Mouse (Mus musculus) urinary bladder, adult 18-20 months (tissue): ENCODE results near the gene Krt79.
A peak's percentile ranks its signal among the peaks of the same experiment; 100 is the strongest.

Source experiments
- DNase-seq, 2 experiments: peaks; one replicate each; pipeline ENCODE4 v3.0.0; 2022; ENCODE audit warnings: low spot score in 2 of 2, mixed read lengths in 2 of 2

The Krt79 gene

GRCm38 (mm10) chr15:101933024-101933423, 7.1 kb downstream of the Krt79 start:
- DNase-seq, result no peak

DNA sequence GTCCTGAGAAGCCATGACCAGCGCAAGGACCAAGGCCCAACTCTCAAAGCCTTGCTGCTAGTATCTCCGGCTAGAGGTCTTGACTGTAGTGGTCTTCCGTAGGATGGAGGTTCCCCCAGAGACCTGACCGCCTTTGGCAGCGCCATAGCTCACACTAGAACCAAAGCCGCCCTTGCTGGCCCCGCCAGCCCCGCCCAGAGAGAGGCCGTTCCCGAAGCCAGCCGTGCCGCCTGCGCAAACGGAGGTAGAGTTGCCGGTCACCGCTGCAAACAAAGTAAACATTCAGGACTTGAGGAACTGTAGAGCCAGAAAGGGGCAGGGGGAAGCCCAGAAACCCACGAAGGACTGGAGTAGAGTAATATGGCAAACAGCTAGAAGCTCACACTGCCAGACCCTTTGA, 10.5 kb downstream of the Krt79 start:
- DNase-seq, result peak; percentile 70 to 78

DNA sequence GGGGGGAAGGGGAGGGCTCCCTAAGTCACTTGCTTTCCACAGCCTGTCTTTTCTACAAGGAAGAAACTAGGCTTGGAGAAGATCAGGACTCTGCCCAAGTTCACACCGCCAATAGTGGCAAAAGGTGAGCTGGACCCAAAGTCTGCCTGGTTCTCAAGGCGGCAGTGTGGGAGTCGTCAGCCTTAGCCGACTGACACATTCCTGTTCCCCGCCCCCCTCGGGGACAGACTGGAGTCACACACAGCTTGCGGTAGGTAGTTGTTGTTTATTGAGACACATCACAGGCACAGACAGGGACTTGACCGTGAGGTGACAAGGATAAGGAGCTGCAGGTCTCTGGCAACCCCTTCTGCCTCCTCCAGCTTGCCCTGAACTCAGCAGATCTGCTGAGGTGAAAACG, 11.0 kb downstream of the Krt79 start:
- DNase-seq, result peak in 1 of 2 experiments; percentile 35

- peak; percentile 31 to 54 for DNase-seq
Observed at GRCm38 (mm10) chr15:101927340-101928080, 12.6 kb downstream of the Krt79 start.

GRCm38 (mm10) chr15:101925041-101925440, 15.1 kb downstream of the Krt79 start:
- DNase-seq, result no peak

DNA sequence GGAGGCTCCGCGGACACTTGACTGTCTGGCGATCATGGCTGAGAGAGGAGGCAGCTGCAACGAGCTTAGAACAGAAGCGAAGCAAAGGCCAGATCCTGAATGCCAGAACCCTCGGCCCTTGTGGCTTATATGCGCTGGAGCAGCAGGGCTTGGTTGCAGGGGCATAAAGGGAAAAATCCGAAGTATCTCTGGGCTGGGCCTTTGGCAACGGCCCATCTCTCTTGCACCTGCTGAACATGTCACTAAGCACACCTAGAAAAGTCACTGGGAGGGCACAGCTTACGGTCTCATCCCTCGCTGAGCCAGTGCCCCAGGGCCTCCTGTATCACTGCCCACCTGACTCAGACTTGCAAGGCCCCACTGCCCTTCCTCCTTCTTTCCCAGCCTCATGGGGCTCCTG, 15.5 kb downstream of the Krt79 start, which contains the start of gene Krt4:
Gene Krt4, minus strand, starts transcription at position 101 of the 400 bp plus-strand sequence.
- DNase-seq, result no peak

- DNase-seq, result no peak
Observed at GRCm38 (mm10) chr15:101922296-101922695, 17.8 kb downstream of the Krt79 start.

- DNase-seq, result no peak
Observed at GRCm38 (mm10) chr15:101916072-101916471, 24.1 kb downstream of the Krt79 start.

DNA sequence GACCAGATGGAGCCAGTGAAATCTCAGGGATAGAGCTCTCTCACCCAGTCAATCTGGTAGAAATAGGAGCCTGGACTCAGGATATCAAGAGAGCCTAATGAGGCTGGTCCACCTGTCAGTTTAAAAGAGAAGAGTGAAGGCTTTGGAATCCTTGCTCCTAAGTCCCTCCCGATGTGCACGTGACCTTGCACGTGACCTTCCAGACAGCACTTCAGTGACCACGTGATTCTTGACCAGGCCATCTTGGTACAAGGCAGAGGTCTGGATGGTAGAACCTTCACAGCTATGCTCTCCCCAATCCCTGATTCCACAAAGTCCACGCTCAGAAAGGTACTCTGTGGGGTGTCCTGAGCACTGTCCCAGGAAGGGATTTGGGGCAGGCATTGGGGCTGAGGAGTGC, 35.3 kb downstream of the Krt79 start:
- DNase-seq, result no peak

GRCm38 (mm10) chr15:101902171-101903149, 37.7 kb downstream of the Krt79 start:
- peak in 1 of 2 experiments; percentile 29 for DNase-seq

DNA sequence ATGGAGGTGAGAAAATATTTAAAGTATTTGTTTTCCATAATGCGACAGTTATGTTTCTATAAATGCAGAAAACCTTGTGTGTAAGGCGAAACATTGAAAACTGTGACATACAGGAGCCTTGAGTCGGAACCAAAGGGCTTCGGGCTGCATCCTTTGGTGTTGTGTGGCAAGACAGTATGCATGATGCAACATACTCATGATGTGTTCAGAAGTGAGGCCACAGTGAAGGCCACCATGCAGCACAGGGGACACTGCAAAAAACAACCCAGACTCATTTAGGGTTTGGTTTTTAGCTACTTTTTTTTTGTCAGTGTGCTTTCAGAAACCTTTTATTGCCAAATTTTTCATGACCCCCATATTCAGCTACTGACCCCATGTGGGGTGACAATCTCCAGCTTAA, 44.9 kb downstream of the Krt79 start:
- no peak for DNase-seq

- DNase-seq, result no peak
Observed at GRCm38 (mm10) chr15:101892820-101893219, 47.3 kb downstream of the Krt79 start, which contains the start of gene Krt76. Krt76 (minus strand) TSS chr15:101892920.

DNA sequence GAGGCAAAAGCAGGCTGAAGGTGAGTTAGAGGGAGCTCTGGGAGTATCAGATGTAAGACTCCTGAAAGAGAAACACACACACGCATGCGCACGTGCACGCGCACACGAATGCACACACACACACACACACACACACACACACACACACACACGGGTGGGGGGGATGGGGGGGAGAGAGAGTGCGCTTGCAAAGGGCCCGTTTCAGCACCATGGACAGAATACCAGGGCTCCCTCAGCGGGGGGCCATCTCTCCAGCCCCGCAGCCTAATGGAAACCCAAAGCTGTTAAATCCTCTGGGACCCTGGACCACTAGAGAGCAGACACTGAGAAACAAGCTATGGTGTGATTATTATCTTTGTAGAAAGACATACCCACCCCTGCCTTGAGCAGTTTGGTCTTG, 60.3 kb downstream of the Krt79 start:
- no peak for DNase-seq
